Mouse (Mus musculus): Measurements from ENCODE around the gene Cacnb4.

Gene Cacnb4

GRCm38 (mm10) chr2:52420001-52420710 lies 256.5 kb downstream of the Cacnb4 start:
- no peak for DNase-seq

- peak; percentile 56 for DNase-seq
Observed at GRCm38 (mm10) chr2:52419295-52419694, 257.3 kb downstream of the Cacnb4 start.

DNA sequence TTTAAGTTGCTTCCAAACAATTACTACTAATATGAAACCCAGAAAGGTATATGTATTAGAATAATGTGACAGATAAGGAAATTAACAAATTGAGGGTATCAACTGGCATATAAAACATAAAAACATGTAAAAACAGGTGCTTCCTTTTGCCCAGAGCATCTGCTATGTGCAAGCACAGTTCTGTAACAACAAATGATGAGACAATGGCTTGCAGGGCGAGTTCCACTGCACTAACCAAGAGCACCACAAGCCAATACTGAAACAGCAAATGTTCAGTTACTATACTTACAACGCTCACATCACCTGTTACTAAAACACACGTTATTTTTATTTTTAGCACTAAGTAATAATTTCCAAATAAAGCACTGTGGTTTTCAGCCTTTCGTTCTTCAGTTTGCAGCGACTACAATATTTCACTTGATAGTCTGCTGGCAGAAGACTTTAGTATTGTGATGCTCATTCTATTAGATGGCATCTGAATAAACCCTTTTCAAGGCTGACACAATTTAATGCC lies 264.1 kb downstream of the Cacnb4 start:
- DNase-seq: no peak

DNA sequence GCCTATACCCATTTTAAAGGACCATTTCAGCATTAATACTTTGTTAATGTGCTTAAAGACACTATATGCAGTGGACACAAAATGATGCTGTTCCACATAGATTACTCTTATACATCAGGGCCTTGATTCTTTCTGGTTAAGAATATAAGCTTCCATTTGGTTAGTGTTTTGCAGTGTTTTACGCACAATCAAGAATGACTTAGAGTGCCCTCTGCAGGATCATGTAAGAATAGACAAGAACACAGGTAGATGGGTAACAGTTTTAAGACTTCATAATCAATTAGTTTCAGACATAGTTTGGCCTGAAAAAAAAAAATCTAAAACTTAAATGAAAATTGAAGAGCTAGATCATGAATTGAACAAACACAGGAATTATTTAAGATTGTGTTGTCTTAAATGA lies 270.2 kb downstream of the Cacnb4 start:
- peak; percentile 60 for DNase-seq

GRCm38 (mm10) chr2:52405238-52405637 lies 271.4 kb downstream of the Cacnb4 start:
- no peak for DNase-seq

DNA sequence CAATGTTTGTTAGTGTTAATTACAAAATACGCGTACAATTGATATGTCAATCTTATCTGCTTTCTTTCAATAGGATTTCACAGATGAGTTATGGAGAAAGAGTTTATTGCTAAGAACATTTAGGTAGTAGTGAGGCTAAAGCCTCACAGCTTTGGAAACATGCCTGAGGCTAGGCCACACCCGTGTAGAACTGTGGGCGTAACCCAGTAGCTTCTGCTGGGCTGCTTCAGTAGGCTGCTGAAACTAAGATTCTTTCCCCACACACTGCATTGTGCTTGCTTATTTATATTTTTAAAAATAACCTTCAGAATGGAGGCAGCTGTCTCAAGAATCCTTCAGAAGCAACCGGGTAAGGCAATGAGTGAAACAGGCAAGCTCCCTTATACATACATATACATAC lies 282.1 kb downstream of the Cacnb4 start:
- no peak for DNase-seq

GRCm38 (mm10) chr2:52390415-52390975 lies 286.1 kb downstream of the Cacnb4 start:
- no peak for DNase-seq

DNA sequence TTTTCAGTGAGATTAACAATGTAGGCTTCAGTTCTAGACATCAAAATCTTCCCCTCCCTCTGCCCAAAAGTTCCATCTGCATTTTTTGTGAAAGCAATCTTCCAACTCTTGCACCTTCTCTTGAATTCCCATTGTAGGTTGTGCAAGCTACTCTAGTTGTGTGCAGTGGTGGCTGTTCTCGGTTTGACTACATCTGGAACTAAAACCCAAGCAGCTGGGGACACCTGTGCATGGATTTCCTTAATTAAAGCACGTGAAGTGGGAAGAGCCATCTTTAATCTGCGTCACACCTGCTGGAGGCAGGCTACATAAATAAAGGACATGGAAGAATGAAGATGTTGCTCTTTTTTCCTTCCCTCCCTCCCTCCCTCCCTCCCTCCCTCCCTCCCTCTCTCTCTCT lies 286.7 kb downstream of the Cacnb4 start:
- DNase-seq: no peak

DNA sequence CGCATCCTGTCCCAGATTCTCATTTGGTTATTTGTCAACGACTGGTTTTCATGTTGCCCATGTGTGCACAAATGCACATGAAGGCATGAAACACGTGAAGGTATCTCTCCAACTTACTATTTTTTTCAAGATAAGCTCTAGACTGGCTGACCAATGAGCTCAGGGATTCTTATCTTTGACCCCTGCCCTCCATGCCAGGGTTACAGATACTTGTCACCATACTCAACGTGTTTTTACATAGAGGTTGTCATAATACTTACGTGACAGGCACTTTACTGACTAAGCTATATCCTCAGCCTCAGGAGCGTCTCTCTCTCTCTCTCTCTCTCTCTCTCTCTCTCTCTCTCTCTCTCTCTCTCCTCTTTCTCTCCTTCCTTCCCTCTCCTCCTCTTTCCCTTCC lies 290.2 kb downstream of the Cacnb4 start:
- no peak for DNase-seq

DNA sequence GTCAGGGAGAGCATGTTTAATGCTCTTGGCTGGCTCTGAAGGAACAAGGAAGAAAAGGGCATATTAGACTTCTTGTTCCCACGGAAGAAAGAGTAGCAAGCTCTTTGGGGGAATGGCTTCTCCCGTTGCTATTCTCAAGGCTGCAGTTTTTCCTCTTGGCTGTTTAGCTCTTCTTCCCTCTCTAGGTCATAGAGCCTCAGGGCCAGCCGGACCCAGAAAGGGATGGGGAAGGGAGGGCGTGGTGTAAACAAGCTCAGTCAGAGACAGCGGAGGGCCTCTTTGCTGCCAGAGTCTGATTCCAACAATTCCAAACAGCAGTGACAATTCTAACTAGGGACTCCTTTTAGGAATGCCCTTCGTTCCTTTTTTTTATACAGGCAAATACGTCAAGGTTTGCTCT lies 290.6 kb downstream of the Cacnb4 start:
- DNase-seq: no peak

DNA sequence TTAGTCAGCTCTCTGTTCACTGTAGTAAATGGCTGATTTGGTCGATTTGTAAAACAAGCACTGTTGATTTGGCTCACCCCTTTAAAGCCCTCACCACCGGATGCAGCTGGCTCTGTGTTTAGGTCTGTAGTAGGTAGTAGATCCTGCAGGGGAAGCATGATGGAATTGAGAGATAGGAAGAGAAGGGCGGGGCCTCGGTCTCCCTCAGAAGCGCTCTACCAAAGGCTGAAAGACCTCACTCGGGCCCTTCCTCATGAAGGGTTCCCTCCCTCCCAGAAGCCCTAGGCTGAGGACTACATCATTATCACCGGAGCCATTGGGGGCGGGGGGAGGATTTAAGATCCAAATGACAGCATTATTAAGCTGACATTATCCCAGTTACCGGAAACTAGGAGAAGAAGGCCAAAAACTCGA lies 297.8 kb downstream of the Cacnb4 start:
- DNase-seq: no peak

GRCm38 (mm10) chr2:52378448-52378804 lies 298.2 kb downstream of the Cacnb4 start, which contains the start of gene Neb:
Neb (minus strand) TSS chr2:52378474.
- DNase-seq: no peak
